Comparison of ENCODE assay signal across 1 mouse cellular context in the genomic region with DNA sequence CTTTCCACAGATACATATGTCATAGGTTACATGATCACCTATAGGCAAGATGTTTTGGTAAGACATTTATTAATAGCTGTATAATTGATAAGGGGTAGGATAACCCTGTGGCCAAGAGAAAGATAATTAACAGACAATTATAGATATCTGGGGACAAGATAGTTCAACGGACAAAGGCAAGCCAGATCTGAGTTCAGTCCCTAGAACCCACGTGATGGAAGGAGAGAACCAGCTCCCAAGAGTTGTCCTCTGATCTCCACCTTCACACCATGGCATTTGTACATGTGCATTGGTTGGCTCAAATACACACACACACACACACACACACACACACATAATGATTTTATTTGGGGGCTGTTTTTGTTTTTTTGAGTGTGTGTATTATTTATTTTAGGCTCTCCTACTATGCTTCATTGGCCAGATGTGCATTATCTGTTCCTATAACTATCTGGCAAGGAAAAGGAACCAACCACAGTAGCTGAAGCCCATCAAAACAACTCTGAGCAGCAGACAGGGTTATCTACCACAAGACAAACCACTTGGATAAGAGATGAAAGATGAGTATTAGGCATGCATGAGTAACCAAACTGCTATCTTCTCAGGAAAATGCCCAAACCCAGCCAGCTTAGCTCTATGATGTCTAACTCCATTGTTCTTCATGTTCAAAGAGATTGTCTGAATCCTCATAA.
TF ChIP-seq lines count a peak whose summit lies in the region.

No protein-coding gene starts in this region.

TF ChIP-seq in MEL, 35 proteins besides CTCF, POLR2A, EP300 and RAD21 (continued from another document):
- TF ChIP-seq TBP (IDR thresholded peaks at IDR 0.05; ENCODE audit: low read depth, low read length) (no peak), SMC3 (IDR thresholded peaks at IDR 0.05; ENCODE audit: low read depth, low read length) (no peak), GATA1 (IDR thresholded peaks at IDR 0.05; ENCODE audit: low read depth, low read length) (peak; percentile 98), ZKSCAN1 (IDR thresholded peaks at IDR 0.05; ENCODE audit: low read depth, low read length) (peak; percentile 94), ETS1 (IDR thresholded peaks at IDR 0.05; ENCODE audit: low read depth, low read length) (peak; percentile 99), ZNF384 (IDR thresholded peaks at IDR 0.05; ENCODE audit: low read depth, low read length) (no peak; the same call in 1 of the 2 replicates), USF1 (IDR thresholded peaks at IDR 0.05; ENCODE audit: low read depth, low read length) (peak; percentile 77), MAFK (IDR thresholded peaks at IDR 0.05; ENCODE audit: borderline replicate concordance, low read depth, low read length) (peak; percentile 91), BHLHE40 (IDR thresholded peaks at IDR 0.05; ENCODE audit: borderline replicate concordance, low read depth, low read length) (peak; percentile 78; the same call in 1 of the 2 replicates), KAT2A (conservative IDR thresholded peaks at IDR 0.05; ENCODE audit: low read depth, low read length) (no peak)
